Mouse (Mus musculus) CH12.LX (cell line): ENCODE data around the gene Baz1b.

Experiments
- CTCF ChIP-seq, 2 experiments: IDR thresholded peaks in 1 of 2; conservative IDR thresholded peaks in 1 of 2; 2 replicates each; pipeline ENCODE4 v1.5.1; 2011 to 2012; ENCODE audit warnings: low read depth in 2 of 2, low read length in 2 of 2, improper control_type of control experiment in 1 of 2, inconsistent platforms in 1 of 2, mild to moderate bottlenecking in 1 of 2, moderate library complexity in 1 of 2
- POLR2A ChIP-seq: IDR thresholded peaks from 2 replicates; pipeline ENCODE4 v1.6.1; 2011; ENCODE audit warnings: low read depth, mild to moderate bottlenecking, improper control_type of control experiment, low read length

DNA sequence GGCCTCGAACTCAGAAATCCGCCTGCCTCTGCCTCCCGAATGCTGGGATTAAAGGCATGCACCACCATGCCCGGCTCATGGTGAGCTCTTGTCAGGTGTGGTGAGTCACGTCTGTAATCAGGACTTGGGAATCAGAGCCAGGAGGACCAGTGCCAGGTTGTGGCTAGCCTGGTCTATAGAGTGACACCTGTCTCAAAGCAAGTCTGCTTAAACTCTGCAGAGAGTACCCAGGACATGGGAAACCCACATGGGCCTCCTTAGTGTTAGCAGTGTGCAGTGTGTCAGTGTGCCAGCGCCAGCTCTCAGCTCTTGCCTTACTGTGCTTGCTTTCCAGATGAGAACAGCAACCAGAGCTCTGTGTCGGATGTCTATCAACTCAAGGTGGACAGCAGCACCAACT is 7.4 kb upstream of the Baz1b start:
- no peak for TF ChIP-seq CTCF (conservative IDR thresholded peaks at IDR 0.05 in 1 of 2, IDR thresholded peaks at IDR 0.05 in 1 of 2; ENCODE audit: low read depth in 2 of 2, low read length in 2 of 2)
- no peak for TF ChIP-seq POLR2A
